Mouse (Mus musculus) neural tube, embryonic 13.5 days (tissue): ENCODE results near the gene Cenpx. TPM values are rescaled to one million over a fixed set of nuclear protein-coding genes. Genes with fewer than 3 reads are reported as not detected.

ENCODE experiments used
- ATAC-seq: fragments of 200-750 bp; cut with Nextera tagmentation; 2 replicates; pipeline ENCODE4 v1.8.0; 2017; ENCODE audit warnings: low read depth, mild to moderate bottlenecking, moderate TSS enrichment, moderate library complexity
- H3K27ac ChIP-seq: fragments of 300-500 bp; sonication (generic); replicated peaks from 2 replicates; pipeline ENCODE4 v1.5.1; 2015; ENCODE audit warnings: moderate library complexity, mild to moderate bottlenecking, inconsistent platforms
- H3K27me3 ChIP-seq: fragments of 300-500 bp; sonication (generic); 2 replicates; pipeline ENCODE4 v1.6.1; 2015; ENCODE audit warnings: mild to moderate bottlenecking, inconsistent platforms
- H3K36me3 ChIP-seq: fragments of 300-500 bp; sonication (generic); 2 replicates; pipeline ENCODE4 v1.6.1; 2015; ENCODE audit warnings: mild to moderate bottlenecking, inconsistent platforms
- H3K4me1 ChIP-seq: fragments of 300-500 bp; sonication (generic); replicated peaks from 2 replicates; pipeline ENCODE4 v1.6.1; 2015; ENCODE audit warnings: inconsistent platforms
- H3K4me2 ChIP-seq: fragments of 300-500 bp; sonication (generic); 2 replicates; pipeline ENCODE4 v1.6.1; 2015; ENCODE audit warnings: inconsistent platforms, mild to moderate bottlenecking, moderate library complexity
- H3K4me3 ChIP-seq: fragments of 300-500 bp; sonication (generic); 2 replicates; pipeline ENCODE4 v1.5.1; 2015; ENCODE audit warnings: mild to moderate bottlenecking, inconsistent platforms
- H3K9ac ChIP-seq: fragments of 300-500 bp; sonication (generic); 2 replicates; pipeline ENCODE4 v1.6.1; 2015; ENCODE audit warnings: moderate library complexity, mild to moderate bottlenecking, inconsistent platforms
- H3K9me3 ChIP-seq: fragments of 300-500 bp; sonication (generic); 2 replicates; pipeline ENCODE4 v1.6.1; 2016; ENCODE audit warnings: inconsistent platforms
- WGBS: fragments of 180-500 bp; shearing (Covaris S2); methylation state at CpG from one replicate; pipeline ENCODE4 v1.1.7; 2015; 5-methylcytosine and 5-hydroxymethylcytosine counted together
- polyA plus RNA-seq: library from polyadenylated mRNA; unstranded; fragments of >200 nt; fragmentation: Nextera tagmentation; extraction: Ambion mirVana; gene quantifications from 2 replicates; pipeline ENCODE4 v1.2.1, GENCODE M21; 2015

Cenpx gene
- polyA plus RNA-seq, 1 experiment from 2014 or later = 101 TPM

DNA sequence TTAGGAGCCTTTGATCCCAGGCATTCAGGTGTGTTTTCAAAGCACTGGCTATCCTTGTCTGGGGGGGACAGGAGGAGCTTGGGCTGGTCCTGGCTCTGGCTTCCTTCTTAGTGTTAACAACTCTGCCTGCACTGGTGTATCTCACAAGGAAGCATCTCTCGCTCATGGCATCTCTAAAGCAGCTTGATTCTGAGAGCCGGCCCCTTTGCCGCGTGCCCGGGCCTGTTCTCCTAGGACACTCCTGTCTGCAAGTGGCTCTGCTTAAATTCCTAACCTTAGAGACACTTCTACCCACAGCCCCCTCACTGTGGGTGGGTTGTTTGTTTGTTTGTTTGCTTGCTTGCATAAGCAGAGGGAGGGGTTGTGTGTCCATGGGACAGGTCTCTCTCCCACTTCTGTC, 5.6 kb downstream of the Cenpx start:
- no peaks in the 10 kb centered on the region for H3K9me3 ChIP-seq
- no peak overlapping the region for H3K27ac ChIP-seq
- no peak overlapping the region for H3K9ac ChIP-seq
- H3K4me1 ChIP-seq = peaks cover 56% of the 10 kb centered on the region
- peaks cover 40% of the 10 kb centered on the region for H3K36me3 ChIP-seq
- H3K4me3 ChIP-seq = no peak overlapping the region
- no peak for ATAC-seq
- no peaks in the 10 kb centered on the region for H3K27me3 ChIP-seq
- no peak overlapping the region for H3K4me2 ChIP-seq
- 35% methylated on average over 5 of the region's 5 CpGs for WGBS

DNA sequence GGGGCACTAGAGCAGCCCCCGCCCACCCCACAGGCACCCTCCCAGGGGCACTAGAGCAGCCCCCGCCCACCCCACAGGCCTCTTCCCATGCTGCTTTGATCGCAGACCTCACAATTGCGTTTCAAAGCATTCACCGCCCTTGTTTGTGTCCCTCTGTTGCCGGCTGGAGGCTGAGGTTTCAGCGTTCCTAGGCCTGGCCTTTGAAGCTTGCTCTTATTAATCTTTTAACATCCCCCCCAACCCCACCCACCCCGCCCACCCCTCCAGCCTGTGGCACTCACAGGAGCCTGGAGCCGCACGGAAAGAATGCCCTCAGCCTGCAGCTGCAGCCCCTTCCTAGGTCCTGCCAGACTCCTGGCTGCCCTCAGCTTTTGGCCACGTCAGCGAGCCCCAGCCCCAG, 6.3 kb downstream of the Cenpx start:
- peak overlapping the region; percentile 50; the same call in 1 of the 2 replicates for H3K9ac ChIP-seq
- WGBS = 7% methylated on average over 12 of the region's 12 CpGs
- H3K4me3 ChIP-seq = no peak overlapping the region
- no peaks in the 10 kb centered on the region for H3K9me3 ChIP-seq
- no peak overlapping the region for H3K27ac ChIP-seq
- H3K4me1 ChIP-seq = peaks cover 49% of the 10 kb centered on the region
- no peak for ATAC-seq
- H3K4me2 ChIP-seq = no peak overlapping the region
- H3K27me3 ChIP-seq = no peaks in the 10 kb centered on the region
- peaks cover 45% of the 10 kb centered on the region for H3K36me3 ChIP-seq

GRCm38 (mm10) chr11:120706120-120706519, 7.4 kb downstream of the Cenpx start:
- ATAC-seq = no peak
- H3K27me3 ChIP-seq = no peaks in the 10 kb centered on the region
- 0 out of 2 replicates have a peak overlapping the region, but pooled peaks have one; percentile 8 for H3K9ac ChIP-seq
- H3K4me1 ChIP-seq = peaks cover 42% of the 10 kb centered on the region
- H3K9me3 ChIP-seq = no peaks in the 10 kb centered on the region
- H3K4me3 ChIP-seq = no peak overlapping the region
- no peak overlapping the region for H3K4me2 ChIP-seq
- H3K27ac ChIP-seq = no peak overlapping the region
- peaks cover 51% of the 10 kb centered on the region for H3K36me3 ChIP-seq
- WGBS = 59% methylated on average over 5 of the region's 5 CpGs

GRCm38 (mm10) chr11:120704486-120705325, 8.8 kb downstream of the Cenpx start:
- Histone ChIP-seq H3K4me2 (no peak overlapping the region), H3K4me1 (peaks cover 38% of the 10 kb centered on the region), H3K27me3 (no peaks in the 10 kb centered on the region), H3K9me3 (no peaks in the 10 kb centered on the region), H3K4me3 (no peak overlapping the region), H3K36me3 (peaks cover 51% of the 10 kb centered on the region), H3K27ac (0 out of 2 replicates have a peak overlapping the region, but pooled peaks have one; percentile 28), H3K9ac (peak overlapping the region; percentile 47; the same call in 1 of the 2 replicates)
- 0 out of 2 replicates have a peak, but pooled peaks have one; percentile 2 for ATAC-seq
- WGBS = 21% methylated on average over 8 of the region's 8 CpGs

DNA sequence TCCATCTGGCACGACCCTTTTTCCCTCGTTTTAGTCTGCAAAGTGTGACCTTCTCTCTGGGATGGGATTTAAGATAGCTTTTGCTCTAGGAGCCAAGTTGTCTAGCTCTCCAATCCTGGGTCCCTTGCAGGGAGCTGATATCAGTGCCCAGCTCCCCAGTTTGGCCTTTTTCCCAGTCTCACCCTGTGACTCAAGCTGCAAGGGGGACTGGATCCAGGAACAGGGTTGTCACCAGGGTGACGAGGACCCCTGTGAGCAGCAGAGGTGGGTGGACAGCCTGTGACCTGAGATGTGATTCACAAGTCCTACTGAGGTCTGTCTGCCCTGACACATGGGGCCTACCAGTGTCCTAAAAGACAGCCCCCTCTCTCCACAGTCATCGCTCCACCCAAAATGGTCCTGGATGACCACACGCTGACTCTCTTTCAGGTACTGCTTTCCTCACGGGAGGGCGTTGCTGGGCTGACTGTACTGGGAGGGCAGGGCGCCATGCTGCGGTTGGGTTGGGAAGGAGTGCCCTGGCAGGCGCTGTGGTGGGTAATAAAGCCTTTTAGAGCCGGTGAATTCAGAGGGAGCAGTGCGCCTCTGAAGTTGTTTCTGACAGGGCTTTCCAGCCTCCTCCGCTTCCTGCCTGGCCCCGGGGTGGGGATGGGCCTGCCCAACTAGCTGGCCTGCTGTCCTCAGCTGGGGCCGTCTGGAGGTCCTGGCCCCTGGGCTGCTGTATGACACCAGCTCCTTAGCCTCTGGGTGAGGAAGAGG, 9.7 kb downstream of the Cenpx start:
- 23% methylated on average over 15 of the region's 15 CpGs for WGBS
- H3K36me3 ChIP-seq = peaks cover 45% of the 10 kb centered on the region
- H3K4me2 ChIP-seq = no peak overlapping the region
- H3K4me3 ChIP-seq = no peak overlapping the region
- H3K9me3 ChIP-seq = no peaks in the 10 kb centered on the region
- H3K27ac ChIP-seq = 0 out of 2 replicates have a peak overlapping the region, but pooled peaks have one; percentile 23
- no peak for ATAC-seq
- peaks cover 38% of the 10 kb centered on the region for H3K4me1 ChIP-seq
- no peaks in the 10 kb centered on the region for H3K27me3 ChIP-seq
- H3K9ac ChIP-seq = peak overlapping the region; percentile 26

DNA sequence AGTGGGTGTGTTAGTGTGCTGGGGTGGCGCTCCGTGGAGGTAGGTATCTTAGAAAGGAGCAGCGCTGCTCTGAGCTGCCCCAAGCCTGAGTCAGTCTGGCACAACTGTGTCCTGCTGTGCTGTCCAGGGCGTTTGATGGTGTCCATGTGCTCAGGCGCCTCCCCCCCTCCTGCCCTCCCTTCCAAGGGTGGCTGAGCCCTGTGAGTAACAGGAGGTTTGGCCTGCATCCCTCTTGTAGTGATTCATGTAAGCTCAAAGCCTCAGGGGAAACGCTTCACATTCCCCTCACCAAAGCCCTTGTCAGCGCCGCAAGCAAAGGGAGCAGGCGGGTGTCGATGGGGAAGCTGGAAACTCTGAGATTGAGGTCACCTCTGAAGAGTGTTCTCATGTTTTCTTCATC, 15.8 kb downstream of the Cenpx start:
- H3K4me2 ChIP-seq = no peak overlapping the region
- no peak overlapping the region for H3K27ac ChIP-seq
- no peak for ATAC-seq
- H3K4me3 ChIP-seq = no peak overlapping the region
- H3K9ac ChIP-seq = no peak overlapping the region
- H3K4me1 ChIP-seq = peaks cover 20% of the 10 kb centered on the region
- H3K27me3 ChIP-seq = no peaks in the 10 kb centered on the region
- WGBS = 63% methylated on average over 10 of the region's 10 CpGs
- H3K36me3 ChIP-seq = peaks cover 58% of the 10 kb centered on the region
- H3K9me3 ChIP-seq = no peaks in the 10 kb centered on the region

- ATAC-seq = no peak
- Histone ChIP-seq H3K9ac (no peak overlapping the region), H3K27ac (no peak overlapping the region), H3K4me2 (no peak overlapping the region), H3K9me3 (no peaks in the 10 kb centered on the region), H3K4me1 (peaks cover 23% of the 10 kb centered on the region), H3K36me3 (peaks cover 60% of the 10 kb centered on the region), H3K4me3 (no peak overlapping the region), H3K27me3 (no peaks in the 10 kb centered on the region)
- 90% methylated on average over 6 of the region's 6 CpGs for WGBS
These were observed 17.0 kb downstream of the Cenpx start for GRCm38 (mm10) chr11:120696568-120696967.

- no peak overlapping the region for H3K4me3 ChIP-seq
- peaks cover 57% of the 10 kb centered on the region for H3K36me3 ChIP-seq
- no peaks in the 10 kb centered on the region for H3K27me3 ChIP-seq
- no peaks in the 10 kb centered on the region for H3K9me3 ChIP-seq
- peaks cover 23% of the 10 kb centered on the region for H3K4me1 ChIP-seq
- peak; percentile 42 for ATAC-seq
- H3K27ac ChIP-seq = peak overlapping the region; percentile 73
- 12% methylated on average over 12 of the region's 12 CpGs for WGBS
- peak overlapping the region; percentile 36; the same call in 1 of the 2 replicates for H3K9ac ChIP-seq
- H3K4me2 ChIP-seq = no peak overlapping the region
These were observed 17.9 kb downstream of the Cenpx start for GRCm38 (mm10) chr11:120695641-120696040.

DNA sequence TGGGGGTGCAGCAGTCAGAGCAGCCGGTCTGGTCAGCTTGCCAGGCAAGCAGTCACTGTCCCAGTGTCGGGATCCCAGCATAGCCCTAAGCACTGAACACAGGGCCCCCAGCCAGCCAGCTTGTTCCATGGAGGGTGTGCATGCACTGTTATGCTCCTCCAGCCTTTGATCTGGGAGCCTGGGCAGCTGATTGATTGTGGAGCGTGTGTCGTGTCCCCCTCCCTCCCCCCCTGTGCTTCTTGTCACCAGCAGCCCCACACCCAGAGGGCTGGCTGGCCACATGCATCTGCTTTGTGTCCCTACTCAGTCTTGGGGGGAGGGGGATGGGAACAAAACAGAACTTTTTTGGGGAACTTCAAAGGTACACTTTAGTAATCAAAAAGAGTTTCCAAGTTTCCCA, 18.4 kb downstream of the Cenpx start:
- peak; percentile 88 for ATAC-seq
- H3K9me3 ChIP-seq = no peaks in the 10 kb centered on the region
- H3K4me3 ChIP-seq = no peak overlapping the region
- WGBS = 7% methylated on average over 4 of the region's 4 CpGs
- peak overlapping the region; percentile 73; the same call in 1 of the 2 replicates for H3K27ac ChIP-seq
- H3K4me1 ChIP-seq = peaks cover 23% of the 10 kb centered on the region
- peak overlapping the region; percentile 36; the same call in 1 of the 2 replicates for H3K9ac ChIP-seq
- H3K36me3 ChIP-seq = peaks cover 57% of the 10 kb centered on the region
- no peak overlapping the region for H3K4me2 ChIP-seq
- no peaks in the 10 kb centered on the region for H3K27me3 ChIP-seq

DNA sequence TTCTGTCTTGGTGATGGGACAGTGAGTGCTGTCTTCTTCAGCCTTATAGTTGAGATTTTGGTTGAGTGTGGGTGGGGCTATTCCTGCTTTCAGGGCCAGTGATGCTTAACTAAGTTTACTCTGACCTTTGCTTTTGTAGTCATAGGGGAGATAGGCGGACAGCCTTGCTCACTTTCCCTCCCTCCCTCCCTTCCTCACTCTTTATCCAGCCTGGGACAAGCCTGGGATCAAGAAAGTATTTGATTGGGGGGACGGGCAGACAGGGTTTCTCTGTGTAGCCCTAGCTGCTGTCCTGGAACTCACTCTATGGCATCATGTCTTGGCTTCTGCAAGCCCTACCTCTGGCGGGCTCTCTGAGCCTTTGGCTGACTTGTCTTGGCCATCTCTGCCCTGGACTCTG, 20.1 kb downstream of the Cenpx start:
- H3K4me2 ChIP-seq = no peak overlapping the region
- no peak for ATAC-seq
- no peaks in the 10 kb centered on the region for H3K9me3 ChIP-seq
- no peaks in the 10 kb centered on the region for H3K27me3 ChIP-seq
- H3K27ac ChIP-seq = no peak overlapping the region
- 48% methylated on average over 3 of the region's 3 CpGs for WGBS
- H3K4me3 ChIP-seq = no peak overlapping the region
- no peak overlapping the region for H3K9ac ChIP-seq
- peaks cover 23% of the 10 kb centered on the region for H3K4me1 ChIP-seq
- H3K36me3 ChIP-seq = peaks cover 66% of the 10 kb centered on the region

DNA sequence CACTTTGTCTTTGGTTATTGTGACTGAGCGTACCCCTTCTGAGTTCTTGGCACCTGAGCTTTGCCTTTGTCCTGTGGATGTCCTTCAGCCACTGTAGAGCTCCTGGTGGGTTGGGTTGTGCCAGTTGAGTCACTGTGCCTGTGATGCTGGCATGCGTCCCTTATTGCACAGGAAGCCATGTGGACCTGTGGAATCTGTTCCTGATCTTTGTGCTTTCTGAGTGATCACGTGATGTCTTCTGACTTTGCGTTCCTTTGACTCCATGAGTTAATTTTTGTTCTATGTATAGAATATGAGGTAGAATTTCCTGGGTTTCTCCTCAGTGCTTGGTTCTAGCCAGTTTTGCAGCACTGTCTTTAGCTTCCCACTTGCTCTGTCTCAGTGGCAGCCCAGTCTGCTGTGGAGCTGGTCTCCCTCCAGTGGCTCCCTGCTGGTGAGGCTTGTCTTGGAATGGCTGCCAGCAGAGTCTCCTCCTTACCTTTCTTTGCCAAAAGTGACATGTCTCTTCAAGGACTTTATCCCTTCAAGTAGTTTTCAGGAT, 21.0 kb downstream of the Cenpx start:
- Histone ChIP-seq H3K9me3 (no peaks in the 10 kb centered on the region), H3K27ac (no peak overlapping the region), H3K27me3 (no peaks in the 10 kb centered on the region), H3K4me3 (no peak overlapping the region), H3K9ac (no peak overlapping the region), H3K4me2 (no peak overlapping the region), H3K4me1 (peaks cover 23% of the 10 kb centered on the region), H3K36me3 (peaks cover 75% of the 10 kb centered on the region)
- WGBS = 98% methylated on average over 4 of the region's 4 CpGs
- no peak for ATAC-seq

DNA sequence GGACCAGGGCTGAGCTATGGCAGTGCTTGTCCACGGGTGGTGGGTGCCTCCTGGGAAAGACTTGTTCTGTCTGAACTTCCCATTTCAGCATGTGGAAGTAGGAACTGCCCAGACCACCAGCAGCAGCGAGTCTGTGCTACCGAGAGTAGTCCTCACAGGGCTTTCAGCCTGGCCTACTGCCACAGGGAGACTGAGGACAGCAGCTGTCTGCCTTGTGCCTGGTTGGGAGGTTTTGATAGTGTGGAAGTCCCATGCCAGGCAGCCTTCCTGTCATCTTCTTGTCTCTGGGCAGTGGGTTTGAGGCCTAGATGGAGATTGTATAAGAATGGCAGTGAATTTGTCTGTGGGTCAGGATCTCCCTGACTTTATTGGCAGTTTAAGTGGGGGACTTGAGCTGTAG, 24.2 kb downstream of the Cenpx start:
- Histone ChIP-seq H3K27me3 (no peaks in the 10 kb centered on the region), H3K4me2 (no peak overlapping the region), H3K9me3 (no peaks in the 10 kb centered on the region), H3K27ac (no peak overlapping the region), H3K36me3 (peaks cover 83% of the 10 kb centered on the region), H3K4me1 (peaks cover 4% of the 10 kb centered on the region; the same call in 1 of the 2 replicates), H3K4me3 (no peak overlapping the region), H3K9ac (no peak overlapping the region)
- 82% methylated on average over 3 of the region's 3 CpGs for WGBS
- no peak for ATAC-seq
